Mouse (Mus musculus) heart, postnatal 14 days (tissue): Measurements from ENCODE around the gene Anapc10. TPM values are rescaled to one million over a fixed set of nuclear protein-coding genes. Genes with fewer than 3 reads are reported as not detected.
A peak's percentile ranks its signal among the peaks of the same experiment; 100 is the strongest.
"Not testable (repeated sequence)": the region's sequence is repeated elsewhere in the genome, so short reads cannot be mapped to it uniquely, and the experiment has no call there.

Experiments used
- DNase-seq, 2 experiments: peaks; one replicate each; pipeline ENCODE4 v3.0.0; 2021 to 2022
- intact Hi-C: fragments of 180-260 bp; cut with DNase I; formaldehyde crosslinking; loops from one replicate; pipeline ENCODE4 v1.15.1; 2025
- long read RNA-seq, 2 experiments: library from polyadenylated mRNA; stranded (forward); transcript quantifications; one replicate each; pipeline ENCODE4 v2.0.0; 2021
- total RNA-seq, 2 experiments: library from RNA; stranded (reverse); gene quantifications; 2 replicates each; pipeline ENCODE4 v1.2.3; 2021

Anapc10 gene
- total RNA-seq, result 1 to 10 TPM; 4.5 to 5.0 TPM
- long read RNA-seq, experiment 1, partial matches to known transcripts, result 1 of 16 reads
- long read RNA-seq, experiment 1, other reads (novel, unspliced or antisense), result 11 of 16 reads
- long read RNA-seq, experiment 2, partial matches to known transcripts, result 1 of 7 reads
- long read RNA-seq, experiment 2, other reads (novel, unspliced or antisense), result 2 of 7 reads

- DNase-seq, result peak; percentile 99
- intact Hi-C loops, result loop anchor here (5.0 to 10.0 kb wide), 2 partner anchors 74 to 1303 kb away; partner anchors contain the start of genes Otud4 and Usp38
Observed at GRCm38 (mm10) chr8:79711064-79711961, at the start of gene Anapc10, which contains the start of gene Abce1. TSS of gene Anapc10 (plus strand) at chr8:79711820. TSS of gene Abce1 (minus strand) at chr8:79711740.

- intact Hi-C loops, result no loop called here
- DNase-seq, result no peak
Observed at GRCm38 (mm10) chr8:79676461-79676860, 35.2 kb upstream of the Anapc10 start.

- intact Hi-C loops, result no loop called here
Observed at GRCm38 (mm10) chr8:79679005-79679404, 32.6 kb upstream of the Anapc10 start.

GRCm38 (mm10) chr8:79680083-79680482 lies 31.5 kb upstream of the Anapc10 start:
- DNase-seq, intact Hi-C loops: not testable (repeated sequence)

More at GRCm38 (mm10) chr8:79679005-79679404, 32.6 kb upstream of the Anapc10 start:
- DNase-seq, result no peak

GRCm38 (mm10) chr8:79680555-79680954 lies 31.1 kb upstream of the Anapc10 start:
- intact Hi-C loops, result no loop called here
- DNase-seq, result peak; percentile 23 to 33

- intact Hi-C loops, result no loop called here
- DNase-seq, result no peak
Observed at GRCm38 (mm10) chr8:79680965-79681364, 30.7 kb upstream of the Anapc10 start.

- intact Hi-C loops, DNase-seq: not testable (repeated sequence)
Observed at GRCm38 (mm10) chr8:79685927-79686326, 25.7 kb upstream of the Anapc10 start.

GRCm38 (mm10) chr8:79692531-79692930 lies 19.1 kb upstream of the Anapc10 start:
- no peak for DNase-seq
- intact Hi-C loops, result no loop called here

- intact Hi-C loops, result loop anchor here (10.0 kb wide), 1 partner anchor 998 kb away; no protein-coding TSS in a partner anchor
- DNase-seq, result no peak
Observed at GRCm38 (mm10) chr8:79706687-79707086, 4.9 kb upstream of the Anapc10 start.

GRCm38 (mm10) chr8:79712676-79713075 lies 1.1 kb downstream of the Anapc10 start:
- intact Hi-C loops, result loop anchor here (5.0 to 10.0 kb wide), 2 partner anchors 75 to 1302 kb away; partner anchors contain the start of genes Otud4 and Usp38
- DNase-seq, result no peak

GRCm38 (mm10) chr8:79721537-79721936 lies 9.9 kb downstream of the Anapc10 start:
- DNase-seq, result no peak
- intact Hi-C loops, result no loop called here

GRCm38 (mm10) chr8:79723308-79723707 lies 11.7 kb downstream of the Anapc10 start:
- intact Hi-C loops, result no loop called here

GRCm38 (mm10) chr8:79724589-79724988 lies 13.0 kb downstream of the Anapc10 start:
- intact Hi-C loops, result no loop called here

More at GRCm38 (mm10) chr8:79723308-79723707, 11.7 kb downstream of the Anapc10 start:
- DNase-seq, result no peak

GRCm38 (mm10) chr8:79727900-79728299 lies 16.3 kb downstream of the Anapc10 start:
- DNase-seq, result no peak
- intact Hi-C loops, result no loop called here

More at GRCm38 (mm10) chr8:79724589-79724988, 13.0 kb downstream of the Anapc10 start:
- DNase-seq, result no peak

- DNase-seq, result peak in 1 of 2 experiments; percentile 34
- intact Hi-C loops, result loop anchor here (2.0 to 5.0 kb wide), 2 partner anchors 748 to 953 kb away; no protein-coding TSS in a partner anchor
Observed at GRCm38 (mm10) chr8:79734304-79734703, 22.7 kb downstream of the Anapc10 start.

GRCm38 (mm10) chr8:79748171-79748570 lies 36.6 kb downstream of the Anapc10 start:
- no peak for DNase-seq
- intact Hi-C loops, result no loop called here

- no peak for DNase-seq
- intact Hi-C loops, result no loop called here
Observed at GRCm38 (mm10) chr8:79748591-79748990, 37.0 kb downstream of the Anapc10 start.

GRCm38 (mm10) chr8:79750305-79750704 lies 38.7 kb downstream of the Anapc10 start:
- intact Hi-C loops, result no loop called here
- DNase-seq, result no peak

- intact Hi-C loops, DNase-seq: not testable (repeated sequence)
Observed at GRCm38 (mm10) chr8:79794873-79795272, 83.3 kb downstream of the Anapc10 start.

GRCm38 (mm10) chr8:79796690-79797089 lies 85.1 kb downstream of the Anapc10 start:
- intact Hi-C loops, result no loop called here
- DNase-seq, result no peak

GRCm38 (mm10) chr8:79804499-79804898 lies 92.9 kb downstream of the Anapc10 start:
- DNase-seq, result no peak
- intact Hi-C loops, result no loop called here
